Mouse (Mus musculus): ENCODE measurements around the gene Oprd1.

The Oprd1 gene

DNA sequence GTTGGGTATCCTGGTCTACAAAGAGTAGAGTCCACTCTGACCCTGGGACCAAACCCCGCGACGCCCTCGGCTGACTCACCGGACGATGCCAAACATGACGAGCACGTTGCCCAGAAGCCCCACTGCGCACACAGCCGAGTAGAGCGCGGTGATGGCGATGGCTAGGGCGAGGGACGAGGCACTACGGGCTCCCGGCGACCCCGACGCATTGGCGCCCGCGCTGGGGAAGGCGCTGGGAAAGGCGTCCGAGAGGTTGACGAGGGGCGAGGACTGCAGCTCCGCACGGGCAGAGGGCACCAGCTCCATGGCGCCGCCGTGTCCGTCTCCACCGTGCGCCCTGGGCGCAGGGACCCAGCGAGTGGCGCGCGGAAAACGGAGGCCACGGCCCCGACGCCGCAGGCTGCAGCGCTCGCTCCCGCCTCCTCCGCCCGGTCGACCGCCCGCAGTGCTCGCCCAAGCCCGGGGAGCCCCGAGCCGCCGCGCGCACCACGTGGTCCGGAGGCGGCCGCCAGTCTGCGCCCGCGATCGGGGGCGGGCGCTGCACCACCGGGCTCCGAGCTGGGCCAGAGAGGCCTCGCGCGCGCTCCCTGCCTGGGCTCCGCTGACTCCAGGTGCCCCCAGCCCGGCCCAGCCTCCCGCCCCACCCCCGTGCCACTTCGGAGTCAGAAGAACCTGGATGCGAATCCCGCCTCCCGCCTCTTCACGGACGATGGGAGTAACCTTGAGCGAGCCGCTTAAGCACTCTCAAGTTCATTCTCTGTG is at the start of gene Oprd1:
TSS of gene Oprd1 (minus strand) at position 407 of the 762 bp plus-strand sequence.
- DNase-seq (ENCODE audit: low spot score), result no peak

DNA sequence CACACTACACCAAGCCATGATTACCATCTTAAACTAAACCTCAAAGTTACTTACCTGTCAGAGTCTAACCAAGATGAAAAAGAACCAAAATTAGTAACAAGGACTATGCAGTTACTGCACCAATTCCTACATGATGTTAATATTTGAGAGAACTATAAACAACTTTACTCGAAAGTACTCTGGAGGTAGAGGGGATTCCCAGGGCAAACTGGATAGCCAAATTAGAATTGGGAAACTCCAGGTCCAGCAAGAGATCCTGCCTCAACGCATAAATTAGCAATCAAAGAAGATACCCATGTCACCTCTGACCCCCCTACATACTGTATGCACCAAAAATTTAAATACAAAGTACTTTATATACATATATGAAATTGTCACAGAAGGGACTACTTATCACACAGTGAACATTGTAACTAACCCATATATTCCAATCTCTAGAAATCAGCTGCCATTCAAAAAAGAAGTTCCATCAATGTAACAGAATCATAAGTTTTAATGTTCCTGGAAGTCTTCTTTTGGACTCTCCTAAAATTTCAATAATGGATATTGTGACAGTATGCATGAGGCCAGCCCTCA is 43.6 kb upstream of the Oprd1 start:
- DNase-seq (ENCODE audit: low spot score), result no peak

DNA sequence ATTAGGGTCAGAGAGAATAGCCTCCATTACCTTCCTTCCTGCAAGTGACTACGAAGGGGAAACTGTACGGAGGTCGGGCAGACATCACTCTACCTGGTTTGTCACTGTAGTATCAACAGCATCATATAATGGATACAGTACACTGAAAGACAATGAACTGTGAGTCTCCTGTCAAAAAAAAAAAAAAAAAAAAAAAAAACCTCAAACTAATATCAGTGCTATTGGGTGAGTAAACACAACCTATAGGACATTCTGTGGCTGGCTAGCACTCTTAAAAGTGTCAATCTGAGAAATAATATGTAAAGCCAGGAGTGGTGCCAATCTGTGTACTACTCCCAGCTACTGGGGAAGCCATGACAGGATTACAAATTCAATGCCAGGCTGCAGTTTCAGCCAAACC is 38.9 kb upstream of the Oprd1 start:
- DNase-seq (ENCODE audit: low spot score), result no peak

DNA sequence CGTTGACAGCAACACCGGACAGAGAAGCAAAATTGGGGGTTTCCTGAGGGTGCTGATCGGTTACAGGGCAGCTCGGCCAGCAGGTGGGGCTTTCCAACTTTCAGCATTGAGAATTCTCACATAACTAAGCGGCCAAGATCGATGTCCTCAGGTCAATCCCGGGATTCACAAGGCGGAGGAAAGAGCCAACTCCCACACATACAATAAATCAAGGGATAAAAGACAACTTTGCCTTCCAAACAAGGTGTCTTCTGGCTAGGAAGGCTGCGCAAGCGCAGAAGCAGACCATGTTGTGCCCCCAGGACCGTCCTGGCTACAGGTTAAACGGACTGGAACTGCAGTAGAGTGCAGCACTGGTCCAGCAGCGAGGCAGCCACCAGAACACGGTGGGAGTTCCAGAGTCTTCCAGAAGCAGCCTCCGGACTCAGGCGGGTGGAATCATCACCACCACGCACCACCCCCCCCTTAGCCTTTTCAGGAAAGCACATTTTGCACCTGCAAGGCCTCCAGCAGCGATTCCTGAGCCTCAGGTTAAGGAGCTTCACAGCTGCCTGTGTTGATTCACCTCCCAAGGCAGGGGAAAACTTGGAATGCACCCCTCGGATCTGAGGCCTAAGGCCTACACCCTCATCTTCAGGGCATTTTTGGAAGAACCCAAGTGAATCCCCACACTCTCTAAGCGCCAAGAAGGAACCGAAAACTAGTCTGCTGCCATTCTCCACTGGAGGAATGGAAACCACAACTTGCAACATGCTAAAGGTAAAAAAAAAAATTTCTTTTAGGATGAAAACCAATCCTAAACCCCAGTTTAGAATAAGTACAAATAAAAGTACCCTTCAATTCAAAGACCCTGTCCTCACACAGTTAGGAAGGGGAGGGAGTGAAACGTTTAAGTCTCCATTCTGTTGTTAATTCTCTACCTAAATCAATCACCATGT is 37.7 kb upstream of the Oprd1 start:
- no peak for DNase-seq (ENCODE audit: low spot score)

DNA sequence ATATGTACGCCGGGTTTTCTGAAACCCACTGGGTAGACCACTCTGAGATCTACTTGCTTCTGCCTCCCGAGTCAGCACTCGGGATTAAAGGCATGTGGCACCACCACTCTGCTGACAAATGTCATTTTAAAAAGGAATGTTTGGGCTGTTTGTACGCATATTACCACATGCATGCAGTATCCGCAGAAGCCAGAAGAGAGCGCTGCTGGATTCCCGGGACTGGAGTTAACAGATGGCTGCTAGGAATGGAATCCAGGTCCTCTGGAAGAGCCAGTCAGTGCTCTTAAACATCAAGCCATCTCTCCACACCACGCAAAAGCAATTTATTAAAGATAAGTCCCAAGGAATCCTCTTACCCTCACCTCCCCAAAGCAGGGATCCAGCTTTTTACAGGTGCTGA is 36.4 kb upstream of the Oprd1 start:
- no peak for DNase-seq (ENCODE audit: low spot score)

DNA sequence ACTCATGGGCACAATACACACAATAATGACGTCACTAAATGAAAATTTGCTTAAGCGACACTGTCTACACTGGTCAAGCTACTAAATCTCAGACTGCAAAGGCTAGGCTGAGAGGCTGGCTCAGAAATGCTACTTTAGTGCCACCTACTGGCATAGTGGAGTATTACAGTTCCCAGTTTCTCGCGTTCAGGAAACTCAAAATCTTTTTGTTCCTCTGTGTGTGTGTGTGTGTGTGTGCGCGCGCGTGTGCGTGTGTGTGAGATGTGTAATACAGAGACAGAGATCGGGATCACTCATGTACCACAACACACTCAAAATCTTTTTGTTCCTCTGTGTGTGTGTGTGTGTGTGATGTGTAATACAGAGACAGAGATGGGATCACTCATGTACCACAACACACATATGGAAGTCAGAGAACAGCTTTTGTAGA is 34.4 kb upstream of the Oprd1 start:
- DNase-seq (ENCODE audit: low spot score), result peak; percentile 71

DNA sequence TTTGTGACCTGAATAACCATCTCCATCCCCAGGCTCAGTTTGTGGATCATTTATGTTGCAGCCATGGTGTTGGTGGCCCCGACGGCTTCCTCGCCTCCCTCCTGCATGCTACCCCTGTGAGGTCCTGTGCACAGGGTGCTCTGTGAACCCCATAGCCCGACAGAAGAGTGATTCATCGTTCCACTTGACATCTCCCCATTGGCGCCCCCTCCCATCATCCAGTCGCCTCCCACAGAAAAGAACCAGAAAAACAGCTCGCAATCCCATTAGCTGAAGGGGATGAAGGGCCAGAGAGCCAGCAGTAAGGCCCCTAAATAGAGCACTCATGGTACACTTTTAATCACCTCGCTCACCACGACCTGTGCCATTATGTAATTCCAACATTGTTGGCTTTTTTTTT is 32.2 kb upstream of the Oprd1 start:
- no peak for DNase-seq (ENCODE audit: low spot score)

DNA sequence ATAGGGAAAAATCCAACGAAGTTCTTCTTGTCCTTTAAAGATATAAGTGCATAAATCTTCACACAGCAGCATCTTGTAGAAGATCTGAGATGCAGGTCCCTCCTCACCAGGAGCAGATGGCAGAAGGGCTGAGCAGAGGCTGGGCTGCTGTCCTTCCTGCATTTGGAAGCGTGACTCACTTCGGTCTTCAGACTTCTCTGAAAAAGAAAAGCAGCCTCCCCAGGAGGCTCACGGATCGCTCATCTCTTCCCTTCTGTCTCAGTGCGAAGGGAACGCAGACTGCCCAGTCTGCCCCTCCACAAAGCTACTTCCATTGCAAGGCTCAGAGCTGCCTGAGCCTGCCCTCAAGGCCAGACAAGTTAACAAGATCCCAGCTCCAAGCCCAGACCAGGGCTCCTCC is 26.6 kb upstream of the Oprd1 start:
- no peak for DNase-seq (ENCODE audit: low spot score)

DNA sequence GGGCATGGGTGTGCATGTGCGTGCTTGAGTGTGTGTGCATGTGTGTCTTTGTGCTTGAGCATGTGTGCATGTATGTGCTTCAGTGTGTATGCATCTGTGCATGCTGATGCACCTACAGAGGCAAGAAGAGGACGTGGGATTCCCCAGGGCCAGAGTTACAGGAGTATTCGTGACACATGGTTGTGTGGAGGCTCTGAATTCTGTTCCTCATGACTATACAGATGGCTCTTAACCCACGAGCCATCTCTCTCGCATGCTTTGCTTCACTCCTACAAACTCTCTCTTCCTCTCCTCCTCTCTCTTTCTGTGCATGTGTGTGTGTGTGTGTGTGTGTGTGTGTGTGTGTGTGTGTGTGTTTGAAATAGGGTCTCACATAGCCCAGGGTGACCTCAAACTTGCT is 25.5 kb upstream of the Oprd1 start:
- no peak for DNase-seq (ENCODE audit: low spot score)

DNA sequence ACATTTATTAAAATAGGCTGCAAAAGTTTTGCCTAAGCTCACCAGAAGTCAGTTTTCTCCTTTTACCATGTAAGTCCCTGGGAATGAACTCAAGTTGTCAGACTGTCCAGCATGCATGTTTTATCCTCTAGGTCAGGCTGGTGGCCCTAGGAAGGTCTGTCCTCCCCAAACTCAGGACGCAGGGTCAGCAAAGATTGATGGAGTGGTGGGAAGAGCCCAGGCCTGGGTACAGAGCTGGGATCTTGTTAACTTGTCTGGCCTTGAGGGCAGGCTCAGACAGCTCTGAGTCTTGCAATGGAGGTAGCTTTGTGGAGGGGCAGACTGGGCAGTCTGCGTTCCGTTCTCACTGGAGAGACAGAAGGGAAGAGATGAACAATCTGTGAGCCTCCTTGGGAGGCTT is 25.0 kb upstream of the Oprd1 start:
- DNase-seq (ENCODE audit: low spot score), result no peak

DNA sequence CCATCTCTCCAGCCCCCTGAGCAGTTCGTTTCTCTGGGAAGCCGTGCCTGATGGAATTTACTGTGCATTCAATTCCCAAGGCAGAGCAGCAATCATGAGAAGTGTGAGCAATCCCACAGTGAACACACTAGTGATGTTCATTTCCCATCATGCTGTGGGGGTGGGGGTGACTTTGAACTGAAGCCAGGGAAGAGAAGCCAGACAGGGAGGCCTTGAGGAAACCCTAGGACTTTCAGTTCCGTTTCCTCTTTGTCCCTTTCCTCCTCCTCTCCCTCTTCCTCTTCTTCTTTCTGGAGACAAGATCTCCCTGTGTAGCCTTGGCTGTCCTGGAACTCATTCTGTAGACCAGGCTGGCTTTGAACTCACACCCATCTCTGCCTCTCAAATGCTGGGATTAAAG is 23.1 kb upstream of the Oprd1 start:
- DNase-seq (ENCODE audit: low spot score), result no peak

DNA sequence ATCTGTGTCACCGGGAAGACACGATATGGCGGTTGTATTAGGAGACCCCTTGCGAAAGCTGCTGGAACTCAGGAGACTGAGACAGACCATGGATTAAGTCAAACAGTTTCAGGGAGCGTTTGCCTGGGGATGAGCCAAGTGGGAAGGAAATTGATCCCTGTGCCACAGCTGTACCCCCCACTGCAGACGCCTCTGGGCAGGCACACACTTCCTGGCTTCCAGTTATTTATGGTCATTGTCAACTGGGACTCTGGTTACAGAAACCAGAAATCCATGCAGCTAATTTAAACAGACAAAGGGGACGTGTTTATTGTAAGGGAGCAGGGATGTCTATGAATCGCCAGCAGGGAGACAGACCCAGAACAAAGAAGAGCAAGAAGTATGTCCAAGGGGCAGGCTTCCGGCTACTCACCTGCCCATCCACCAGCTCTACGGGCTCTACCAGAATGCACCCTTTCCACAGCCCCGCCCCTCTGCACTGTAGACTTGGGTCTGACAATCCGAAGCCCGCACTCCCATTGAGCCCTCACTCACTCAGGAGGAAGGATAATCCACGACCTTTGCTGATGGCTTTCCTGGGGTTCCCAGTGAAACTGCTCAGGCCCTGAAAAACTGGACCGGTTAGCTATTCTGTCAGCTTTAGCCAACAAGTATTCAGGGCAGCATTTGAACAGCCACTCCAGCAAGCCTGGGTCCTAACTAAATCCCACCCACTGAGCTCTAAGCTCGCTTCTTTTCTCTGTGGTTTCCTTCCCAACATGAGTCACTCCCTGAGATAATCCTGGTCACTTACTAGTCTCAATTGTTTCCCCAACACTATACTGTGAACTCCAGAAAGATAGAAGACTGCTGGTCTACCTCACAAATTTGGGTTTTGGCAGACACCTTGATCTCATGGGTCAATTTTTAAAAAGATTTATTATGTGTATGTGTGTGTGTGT is 22.3 kb upstream of the Oprd1 start:
- no peak for DNase-seq (ENCODE audit: low spot score)

DNA sequence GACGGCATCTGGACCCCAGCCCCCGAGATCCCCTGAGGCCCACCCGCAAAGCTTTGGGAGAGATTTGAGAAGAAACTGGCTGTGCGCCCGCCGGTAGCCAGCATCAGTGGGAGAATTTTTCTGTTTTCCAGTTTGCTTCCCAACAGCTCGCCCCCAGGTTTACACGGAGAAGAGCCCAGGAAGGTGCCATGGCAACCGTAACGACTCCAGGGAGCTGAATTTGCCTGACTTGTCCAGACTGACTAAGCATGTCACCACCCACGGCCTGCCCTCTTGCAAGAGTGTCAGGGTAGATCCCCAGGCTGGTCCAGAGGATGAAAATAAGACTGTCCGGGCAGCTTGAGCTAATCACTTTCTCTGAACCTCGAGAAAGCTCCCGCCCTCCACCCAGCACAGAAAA is 21.4 kb upstream of the Oprd1 start:
- DNase-seq (ENCODE audit: low spot score), result no peak

DNA sequence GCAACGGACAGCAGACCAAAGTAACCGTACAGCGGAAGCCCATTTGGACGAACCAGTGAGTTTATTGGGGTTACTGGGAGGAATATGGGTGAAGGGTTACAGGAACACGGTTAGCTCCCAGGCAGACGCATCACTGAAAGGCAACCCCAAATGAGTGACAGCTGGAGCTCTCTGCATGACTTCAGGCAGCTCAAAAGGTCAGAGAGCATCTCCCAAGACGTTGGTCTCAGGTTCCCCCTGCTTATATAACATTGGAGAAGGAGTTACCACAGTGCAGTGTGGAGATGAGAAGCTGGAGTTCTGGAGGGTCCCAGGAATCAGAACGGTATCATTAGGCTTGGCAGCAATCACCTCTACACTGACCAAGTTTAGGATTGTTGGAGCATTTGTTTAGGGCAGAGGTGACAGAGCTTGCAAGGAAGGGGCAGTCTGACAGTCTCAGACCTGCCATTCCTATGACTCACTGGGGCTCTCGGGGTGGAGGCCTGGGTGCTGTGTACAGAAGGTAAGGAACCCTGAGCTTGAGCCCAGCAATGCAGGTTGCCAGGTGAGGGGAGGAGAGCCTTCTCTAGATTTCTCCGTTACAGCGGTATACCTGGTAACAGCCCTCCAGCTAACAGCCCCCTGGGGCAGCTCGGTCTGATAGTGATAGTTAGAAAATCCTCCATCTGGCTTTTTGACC is 12.8 kb upstream of the Oprd1 start:
- no peak for DNase-seq (ENCODE audit: low spot score)

DNA sequence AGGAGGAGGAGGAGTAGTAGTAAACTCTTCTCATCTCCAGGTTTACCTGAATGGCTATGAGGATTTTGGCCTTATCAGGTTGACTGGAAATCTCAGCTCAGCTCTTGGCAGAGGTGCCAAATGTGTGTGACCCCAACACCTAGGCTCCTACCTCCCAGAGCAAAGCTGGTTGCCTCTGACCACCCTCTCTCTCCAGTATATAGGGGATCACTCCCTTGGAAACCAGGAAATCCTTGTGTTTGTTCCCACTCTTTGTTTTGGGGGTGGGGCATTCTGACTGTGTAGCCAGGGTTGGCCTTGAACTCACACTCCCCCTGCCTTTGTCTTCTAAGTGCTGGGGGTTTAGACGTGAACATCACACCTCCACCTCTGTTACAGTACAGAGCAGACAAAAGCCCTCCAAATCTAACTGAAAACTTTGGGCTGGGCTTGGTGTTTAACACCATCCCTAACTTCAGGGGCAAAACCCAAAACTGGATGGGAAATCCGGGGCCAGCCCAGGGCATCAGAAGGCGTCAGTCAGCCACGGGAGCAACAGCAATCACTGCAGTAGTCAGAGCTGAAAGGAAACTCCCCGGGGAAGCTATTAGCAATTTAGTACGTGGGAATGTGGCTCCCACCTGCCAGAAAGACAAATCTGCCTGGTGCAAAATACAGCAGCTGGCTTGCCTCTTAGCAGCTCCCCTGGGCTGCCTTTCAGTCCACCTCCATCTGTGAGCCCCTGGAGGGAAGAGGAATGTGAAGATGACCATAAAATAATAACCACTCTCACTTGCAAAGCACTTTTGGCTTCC is 10.8 kb upstream of the Oprd1 start:
- no peak for DNase-seq (ENCODE audit: low spot score)

DNA sequence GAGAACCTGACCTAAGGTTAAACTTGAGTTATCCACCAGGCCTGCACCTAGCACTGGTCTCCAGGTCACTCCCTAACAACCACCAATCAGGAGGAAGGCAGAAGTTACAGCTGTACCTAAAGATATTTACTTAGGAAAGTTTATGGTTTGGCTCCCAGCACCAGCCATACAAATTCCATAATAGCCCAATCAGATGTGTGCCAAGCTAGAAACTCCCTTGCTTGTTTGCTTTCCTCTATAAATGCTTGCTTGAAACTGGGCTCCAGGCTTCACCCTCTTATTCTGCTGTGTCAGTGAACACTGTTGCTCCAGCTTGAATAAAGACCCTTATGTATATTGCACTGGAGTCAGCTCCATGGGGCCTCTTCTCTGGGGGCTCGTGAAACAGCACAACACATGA is 7.4 kb upstream of the Oprd1 start:
- DNase-seq (ENCODE audit: low spot score), result no peak

DNA sequence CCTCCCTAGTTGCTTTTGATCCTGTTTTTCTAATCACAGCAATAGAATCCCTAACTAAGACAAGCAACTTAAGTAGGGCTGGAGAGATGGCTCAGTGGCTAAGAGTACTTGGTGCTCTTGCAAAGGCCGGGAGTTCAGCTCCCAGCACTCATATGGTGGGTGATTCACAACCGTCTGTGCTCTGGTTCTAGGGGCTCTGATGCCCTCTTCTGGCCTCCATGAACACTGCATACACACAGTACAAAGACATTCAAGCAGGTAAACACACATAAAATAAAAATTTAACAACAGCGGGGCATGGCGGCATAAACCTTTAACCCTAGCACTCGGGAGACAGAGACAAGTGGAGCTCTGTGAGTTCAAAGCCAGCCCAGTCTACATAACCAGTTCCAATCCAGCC is 1.9 kb upstream of the Oprd1 start:
- no peak for DNase-seq (ENCODE audit: low spot score)

DNA sequence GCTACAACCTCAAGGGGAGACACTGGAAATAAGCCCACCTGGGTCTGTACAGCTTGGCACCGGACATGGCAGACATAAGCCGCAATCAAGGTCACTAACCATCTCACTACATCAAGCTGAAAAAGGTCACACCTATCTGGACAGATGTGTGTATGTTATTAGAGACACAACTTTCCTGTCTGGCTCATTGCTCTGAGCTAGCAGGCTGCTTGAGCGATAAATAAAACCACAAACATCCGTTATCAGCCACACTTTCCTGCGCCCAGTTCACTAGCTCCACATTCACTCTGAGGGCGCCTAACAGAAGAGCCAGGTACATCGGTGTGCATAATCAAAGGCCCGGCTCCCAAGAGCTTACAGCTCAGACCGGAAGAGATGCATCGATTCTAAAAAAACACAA is 806 bp upstream of the Oprd1 start:
- DNase-seq (ENCODE audit: low spot score), result no peak

DNA sequence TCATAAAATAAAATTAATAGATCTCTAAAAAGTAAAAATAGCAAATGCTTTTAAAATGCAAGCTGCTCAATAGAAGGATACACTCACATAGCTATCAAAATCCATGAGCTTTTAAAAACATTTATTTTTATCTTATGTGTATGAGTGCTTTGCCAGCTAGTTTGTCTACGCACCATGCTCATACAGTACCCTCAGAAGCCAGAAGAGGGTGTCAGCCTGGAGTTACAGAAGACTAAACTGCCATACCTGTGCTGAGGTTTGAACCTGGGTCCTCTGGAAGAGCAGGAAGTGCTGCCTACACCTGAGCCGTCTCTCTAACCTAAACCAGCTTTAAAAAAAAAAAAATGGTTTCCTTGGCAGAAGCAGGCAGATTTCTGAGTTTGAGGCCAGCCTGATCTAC is 5.6 kb downstream of the Oprd1 start:
- no peak for DNase-seq (ENCODE audit: low spot score)

DNA sequence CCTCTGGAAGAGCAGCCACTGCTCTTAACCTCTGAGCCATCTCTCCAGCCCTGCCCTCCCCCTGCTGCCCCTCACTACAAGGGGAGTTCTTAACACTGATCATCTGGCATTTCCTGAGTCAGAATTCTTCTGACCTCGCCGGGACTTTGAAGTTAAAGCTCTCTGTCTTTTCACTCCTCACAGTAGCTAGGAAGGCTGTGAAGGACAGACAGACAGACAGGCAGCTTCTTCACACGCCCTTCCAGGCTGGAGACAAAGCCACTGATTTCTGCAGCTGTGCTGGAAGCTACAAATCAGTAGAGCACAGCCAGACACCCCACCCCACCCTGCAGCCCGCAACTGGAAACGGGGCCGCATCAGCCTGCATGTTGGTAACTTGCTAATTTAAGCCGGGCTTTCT is 7.3 kb downstream of the Oprd1 start:
- DNase-seq (ENCODE audit: low spot score), result no peak

Data from c-Kit-positive CD71-positive TER-119-positive erythroid progenitor cells, embryonic 14.5 days (primary cell).